Mouse (Mus musculus) left cerebral cortex, postnatal 25 days (tissue): ENCODE results near the gene Armh4. TPM values are rescaled to one million over a fixed set of nuclear protein-coding genes. Genes with fewer than 3 reads are reported as not detected.

Experiments used
- DNase-seq, 2 experiments: peaks; one replicate each; pipeline ENCODE4 v3.0.0; 2022; ENCODE audit warnings: low spot score in 2 of 2, mixed read lengths in 1 of 2
- intact Hi-C: fragments of 180-260 bp; cut with DNase I; formaldehyde crosslinking; loops from one replicate; pipeline ENCODE4 v1.15.1; 2025
- total RNA-seq, 2 experiments: library from RNA; stranded (reverse); gene quantifications; 2 replicates each; pipeline ENCODE4 v1.2.3; 2021

Gene Armh4
- total RNA-seq, 2 experiments from 2014 or later = 22.9 to 25.6 TPM

DNA sequence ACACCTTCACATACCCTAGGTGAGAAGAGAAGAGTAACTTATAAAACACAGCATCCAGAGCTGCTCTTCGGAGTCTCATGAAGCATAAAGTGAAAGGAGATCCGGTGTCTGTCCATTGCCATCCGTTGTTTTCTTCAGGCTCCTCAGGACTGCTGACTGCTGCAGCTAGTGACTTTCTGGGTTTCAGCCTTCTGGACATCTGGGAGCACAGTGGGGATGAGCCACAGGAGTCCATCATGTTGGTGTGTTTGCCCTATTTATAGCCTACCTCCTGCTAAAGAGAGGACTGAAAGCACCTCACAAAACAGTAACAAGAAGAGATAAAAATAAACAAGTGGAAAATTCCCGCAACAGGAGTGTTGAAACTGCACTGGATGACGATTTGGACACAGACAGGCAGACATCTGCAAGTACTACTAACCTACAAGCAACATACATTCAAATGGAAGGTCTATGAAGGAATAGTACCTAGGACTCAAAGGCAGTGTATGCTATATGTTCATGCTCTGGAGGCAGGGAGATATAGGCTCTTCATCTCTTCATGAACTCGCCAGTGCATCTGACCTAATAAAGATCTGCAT lies 39.1 kb downstream of the Armh4 start:
- peak in 1 of 2 experiments; percentile 32 for DNase-seq
- intact Hi-C loops = no loop called here

DNA sequence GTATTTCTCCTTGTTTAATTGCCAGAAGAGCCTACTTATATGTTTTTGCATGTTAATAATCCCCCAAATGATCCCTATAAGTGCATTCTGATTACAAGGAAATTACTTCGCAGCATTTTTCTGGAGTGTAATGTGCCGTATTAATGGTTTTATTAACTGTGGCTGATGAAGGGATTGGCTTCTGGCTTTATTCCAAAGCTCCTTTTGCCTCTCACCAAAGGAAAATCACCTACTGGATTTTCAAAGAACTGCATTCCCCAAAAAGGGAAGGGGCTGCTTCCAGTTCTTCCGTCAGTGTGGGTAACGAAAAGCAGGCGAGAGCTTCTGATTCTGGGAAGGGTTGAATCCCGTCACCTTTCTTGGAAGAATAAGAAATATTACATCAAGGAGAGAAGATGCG lies 43.9 kb downstream of the Armh4 start:
- no peak for DNase-seq
- intact Hi-C loops = no loop called here

DNA sequence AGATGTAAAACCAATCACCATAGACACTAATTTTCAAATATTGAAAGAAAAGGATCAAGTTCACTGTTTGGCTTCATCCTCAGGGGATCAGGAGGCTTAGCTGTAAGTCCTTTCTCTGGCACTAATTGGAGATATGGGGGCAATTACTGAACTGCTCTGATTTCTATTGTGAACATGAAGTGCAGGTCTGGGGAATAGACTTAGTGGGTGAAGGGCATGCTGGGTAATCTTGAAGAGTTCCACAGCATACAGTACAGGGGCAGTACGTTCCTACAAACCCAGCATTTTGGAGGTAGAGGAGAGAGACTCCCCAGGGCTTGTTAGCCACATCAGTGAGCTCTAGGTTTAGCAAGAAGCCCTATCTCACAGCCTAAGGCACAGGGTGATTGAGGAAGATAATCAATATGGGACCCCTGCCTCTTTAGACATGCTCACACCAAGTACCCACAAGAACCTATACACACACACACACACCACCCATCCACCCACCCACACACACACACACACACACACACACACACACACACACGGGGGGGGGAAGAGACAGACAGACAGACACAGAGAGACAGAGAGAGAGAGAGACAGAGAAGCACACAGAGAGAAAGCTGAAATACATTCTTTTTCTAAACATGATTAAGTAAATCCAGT lies 44.6 kb downstream of the Armh4 start:
- no peak for DNase-seq
- intact Hi-C loops = no loop called here

DNA sequence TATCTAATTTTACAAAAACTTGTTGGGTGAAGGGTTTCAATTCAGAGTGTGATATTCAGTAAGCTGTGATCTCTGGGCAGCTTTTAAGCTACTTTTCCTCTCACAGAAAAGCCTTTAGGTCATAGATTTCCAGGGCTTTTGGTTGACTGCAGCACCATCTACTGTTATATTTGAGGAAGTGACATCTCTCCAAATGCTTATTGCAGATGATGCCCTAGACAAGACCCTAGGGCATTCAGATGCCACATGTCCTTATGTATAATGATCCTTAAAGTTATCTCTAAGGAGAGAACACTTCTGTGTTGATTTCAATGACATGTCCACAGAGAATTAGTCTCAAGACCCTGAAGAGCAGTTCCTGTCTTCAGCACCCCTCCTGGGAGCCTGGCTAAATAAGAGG lies 49.2 kb downstream of the Armh4 start:
- DNase-seq = peak; percentile 20 to 60
- intact Hi-C loops = loop anchor here (1.0 kb wide), 1 partner anchor 496 kb away; no protein-coding TSS in a partner anchor

DNA sequence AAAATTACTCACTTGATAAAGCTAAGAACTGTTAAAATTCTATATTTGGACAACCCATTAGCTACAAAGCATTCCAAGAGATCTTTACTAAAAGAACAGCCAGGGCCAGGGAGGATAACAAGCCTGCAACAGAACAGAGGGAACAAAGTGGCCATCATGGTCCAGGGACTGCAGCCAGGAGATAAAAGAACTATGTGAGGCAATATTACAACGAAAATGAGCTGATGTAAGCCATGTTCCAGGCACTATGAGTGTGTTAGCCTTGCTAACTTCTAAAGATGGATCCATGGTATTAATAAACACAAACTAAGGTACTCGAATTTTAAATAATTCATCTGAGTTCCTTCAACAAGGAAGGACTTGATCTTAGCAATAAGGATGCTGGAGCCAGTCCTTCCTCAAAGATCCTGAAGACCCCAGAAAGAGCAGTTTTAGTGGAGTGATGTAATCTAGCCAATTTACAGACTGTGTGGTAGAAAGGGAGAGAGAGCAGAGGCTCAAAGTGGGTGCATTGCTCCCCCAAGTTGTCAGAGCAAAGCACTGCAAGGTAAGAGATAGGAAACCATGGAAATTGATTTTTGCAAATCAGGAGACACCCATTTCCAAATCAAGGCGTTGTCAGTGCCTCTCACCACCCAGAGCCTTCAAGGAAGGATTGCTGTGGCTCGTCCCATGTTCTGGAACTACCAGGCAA lies 59.7 kb downstream of the Armh4 start:
- DNase-seq = peak; percentile 27 to 52
- intact Hi-C loops = loop anchor here (2.0 kb wide), 2 partner anchors 199 to 485 kb away; no protein-coding TSS in a partner anchor

DNA sequence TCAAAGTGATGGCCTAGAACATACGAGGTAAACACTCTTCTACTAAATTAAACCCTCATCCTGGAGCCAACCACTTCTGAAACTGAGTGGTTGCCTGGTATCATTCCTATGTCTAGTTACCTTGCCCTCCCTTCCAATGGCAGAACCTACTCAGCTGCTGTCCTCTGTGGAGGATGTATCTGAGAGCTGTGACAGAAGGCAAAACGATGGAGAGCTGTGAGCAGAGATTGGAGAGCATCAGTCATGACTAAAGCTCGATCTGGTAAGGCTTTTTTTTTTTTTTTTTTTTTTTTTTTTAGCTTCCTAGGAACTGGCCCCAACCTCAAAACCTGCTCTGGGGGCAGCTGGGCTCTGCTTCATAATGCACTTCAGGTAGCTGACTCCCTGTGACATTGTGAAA lies 60.4 kb downstream of the Armh4 start:
- intact Hi-C loops = loop anchor here (2.0 kb wide), 2 partner anchors 198 to 484 kb away; no protein-coding TSS in a partner anchor
- no peak for DNase-seq

DNA sequence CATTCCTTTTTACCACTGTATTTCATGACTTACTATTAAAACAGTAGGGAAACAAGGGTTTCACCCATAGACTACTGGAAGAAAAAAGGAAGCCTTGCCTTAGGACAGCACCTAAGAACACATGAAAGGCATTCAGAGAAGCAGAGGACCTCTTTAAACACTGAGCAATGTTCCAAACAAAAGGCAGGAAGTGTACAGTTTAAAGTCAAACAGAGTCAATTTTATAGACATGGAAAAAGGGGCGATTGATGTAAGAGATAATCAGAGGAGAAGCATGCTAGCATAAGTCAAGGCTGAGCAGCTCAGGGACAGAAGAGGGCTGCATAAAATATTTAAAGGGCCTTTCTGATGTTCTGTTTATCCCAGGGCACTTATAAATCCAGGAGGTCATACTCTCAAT lies 61.9 kb downstream of the Armh4 start:
- DNase-seq = no peak
- intact Hi-C loops = no loop called here

DNA sequence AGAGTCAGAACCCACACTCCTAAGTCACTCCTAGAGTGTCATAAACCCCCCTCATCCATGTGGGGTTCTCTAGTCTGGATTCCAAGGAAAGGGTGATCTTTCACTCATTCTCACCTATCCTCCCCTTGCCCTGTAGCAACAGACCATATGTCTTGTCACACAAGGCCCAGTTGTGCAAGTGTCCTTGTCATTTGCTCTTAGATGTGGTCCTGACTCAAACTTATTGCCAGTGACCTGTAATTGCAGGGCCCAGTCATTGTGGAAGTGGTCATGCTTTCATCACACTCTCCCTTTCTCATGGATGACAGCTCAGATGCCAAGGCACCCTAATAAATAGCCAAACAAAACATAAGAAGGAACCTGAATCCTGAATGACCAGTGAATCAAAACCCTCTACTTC lies 63.5 kb downstream of the Armh4 start:
- intact Hi-C loops = loop anchor here (10.0 kb wide), 1 partner anchor 165 kb away; no protein-coding TSS in a partner anchor
- DNase-seq = no peak

DNA sequence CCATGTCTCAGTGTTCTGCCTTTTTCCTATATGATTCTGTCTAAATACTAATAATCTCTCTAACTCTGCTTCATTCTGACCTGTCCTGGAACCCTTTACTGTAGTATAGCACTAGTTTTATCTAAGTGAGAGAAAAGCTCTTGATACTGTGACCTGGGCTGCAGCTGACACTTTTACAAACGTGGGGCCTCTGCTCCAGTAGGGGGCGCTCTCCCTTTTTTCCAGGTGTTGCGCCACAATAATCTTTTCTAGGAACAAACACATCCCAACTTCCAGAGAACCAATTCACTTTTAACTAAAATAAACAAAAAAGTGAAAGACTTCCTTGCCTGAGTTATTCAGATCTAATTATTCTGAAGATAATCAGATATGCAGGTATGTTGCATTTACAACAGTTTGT lies 72.2 kb downstream of the Armh4 start:
- intact Hi-C loops = loop anchor here (10.0 kb wide), 1 partner anchor 156 kb away; no protein-coding TSS in a partner anchor
- no peak for DNase-seq

DNA sequence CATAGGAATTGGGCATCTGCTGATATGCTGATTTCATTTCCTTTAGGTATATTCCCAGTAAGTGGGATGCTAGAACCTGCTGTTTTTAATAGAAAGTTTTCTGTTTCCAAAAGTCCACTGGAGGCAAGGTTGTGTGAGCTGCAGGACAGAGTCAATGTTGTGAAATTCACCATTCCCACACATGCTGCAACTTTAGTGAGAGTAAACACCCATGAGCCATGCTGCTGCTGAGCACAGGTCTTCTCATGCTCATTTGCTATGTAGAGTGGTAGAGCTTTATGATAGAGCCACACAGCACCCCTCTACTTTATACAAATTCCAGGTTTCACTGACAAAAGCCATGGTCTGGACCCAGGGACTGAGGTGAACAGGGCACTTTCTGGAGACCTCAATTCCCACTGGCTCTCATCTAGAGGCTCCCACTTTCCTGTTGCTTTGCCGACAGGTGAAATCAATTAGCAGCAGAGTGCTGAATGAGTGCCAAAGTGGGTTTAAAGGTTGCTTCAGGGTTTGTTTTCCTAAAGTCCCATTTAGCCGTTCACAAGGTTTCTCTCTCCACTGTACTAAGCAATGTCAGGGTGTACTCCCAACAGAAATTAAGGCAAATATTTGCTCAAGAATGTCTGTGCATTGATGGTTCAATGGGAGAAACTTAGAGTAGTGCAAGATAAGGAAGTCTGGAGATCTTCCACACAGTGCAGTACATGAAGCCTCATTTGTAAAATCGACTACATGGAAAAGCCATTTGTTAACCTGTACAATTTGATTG lies 79.6 kb downstream of the Armh4 start:
- intact Hi-C loops = no loop called here
- no peak for DNase-seq

DNA sequence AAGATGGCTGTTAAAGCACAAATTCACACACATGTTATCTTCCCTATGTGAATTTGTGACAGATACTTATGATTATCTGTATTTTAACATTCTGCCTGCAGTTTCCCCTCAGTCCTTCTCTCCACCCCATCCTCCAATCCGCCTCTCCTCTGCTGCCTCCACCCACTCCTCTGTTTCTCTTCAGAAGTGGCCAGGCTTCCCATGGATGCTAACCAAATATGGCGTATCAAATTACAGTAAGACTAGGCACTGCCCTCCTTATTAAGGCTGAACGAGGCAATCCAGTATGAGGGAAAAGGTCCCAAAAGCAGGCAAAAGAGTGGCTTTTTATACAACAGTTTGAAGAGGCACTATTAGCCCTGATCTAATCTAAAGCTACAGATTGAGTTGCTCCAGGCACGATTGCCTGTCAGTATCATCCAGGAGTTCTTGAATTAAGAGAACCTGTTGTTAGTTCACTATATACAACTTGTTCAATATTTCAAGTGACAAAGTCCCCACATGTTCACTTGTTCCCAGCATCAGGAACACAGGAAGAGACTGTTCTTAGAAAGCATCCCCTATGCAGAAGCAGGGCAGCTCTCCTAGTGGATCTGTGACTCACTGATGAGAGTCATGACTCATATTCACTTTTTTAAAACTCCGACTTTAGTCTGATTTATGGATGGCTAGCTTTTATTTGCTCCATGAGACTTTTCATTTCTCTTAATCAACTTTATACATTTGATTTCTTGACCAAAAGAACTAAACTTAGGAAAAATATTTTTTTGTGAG lies 103.5 kb downstream of the Armh4 start:
- DNase-seq = peak in 1 of 2 experiments; percentile 43
- intact Hi-C loops = no loop called here

DNA sequence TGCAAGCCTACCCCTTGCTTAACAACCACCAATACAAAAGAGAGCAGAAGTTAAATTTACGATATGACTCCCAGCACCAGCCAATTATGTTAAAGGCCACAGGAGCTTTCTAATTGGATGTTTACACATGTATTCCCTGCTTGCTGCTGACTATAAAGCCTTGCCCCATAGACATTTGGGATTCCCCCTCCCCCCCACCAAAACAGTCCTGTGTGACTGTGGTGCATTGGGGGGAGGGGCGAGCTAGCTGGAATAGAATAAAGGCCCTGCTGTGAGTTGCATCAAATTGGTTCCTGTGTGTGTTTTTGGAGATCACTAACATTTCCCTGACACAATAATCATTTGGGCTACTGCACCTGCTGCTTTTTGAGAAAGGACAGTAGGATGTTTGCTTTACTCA lies 106.6 kb downstream of the Armh4 start:
- DNase-seq = no peak

DNA sequence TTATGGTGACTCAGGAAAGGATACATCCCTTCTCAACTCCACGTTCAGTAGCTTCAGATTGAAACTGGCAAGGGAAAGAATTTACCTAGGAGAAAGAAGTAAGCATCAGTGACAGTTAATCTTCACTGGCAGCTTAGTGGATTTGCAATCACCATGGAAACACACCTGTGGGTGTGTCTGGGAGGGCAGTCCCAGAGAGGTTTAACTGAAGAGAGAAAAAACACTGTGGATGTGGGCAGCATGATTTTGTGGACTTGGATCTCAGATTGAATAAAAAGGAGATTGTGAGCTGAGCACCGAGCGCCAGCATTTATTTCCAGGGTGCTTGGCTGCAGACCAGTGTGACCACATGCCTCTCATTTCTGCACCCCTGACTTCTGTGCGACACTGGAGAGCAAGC lies 122.7 kb downstream of the Armh4 start:
- DNase-seq = peak in 1 of 2 experiments; percentile 24
- intact Hi-C loops = no loop called here

More for the DNA sequence above, 106.6 kb downstream of the Armh4 start:
- intact Hi-C loops = no loop called here

DNA sequence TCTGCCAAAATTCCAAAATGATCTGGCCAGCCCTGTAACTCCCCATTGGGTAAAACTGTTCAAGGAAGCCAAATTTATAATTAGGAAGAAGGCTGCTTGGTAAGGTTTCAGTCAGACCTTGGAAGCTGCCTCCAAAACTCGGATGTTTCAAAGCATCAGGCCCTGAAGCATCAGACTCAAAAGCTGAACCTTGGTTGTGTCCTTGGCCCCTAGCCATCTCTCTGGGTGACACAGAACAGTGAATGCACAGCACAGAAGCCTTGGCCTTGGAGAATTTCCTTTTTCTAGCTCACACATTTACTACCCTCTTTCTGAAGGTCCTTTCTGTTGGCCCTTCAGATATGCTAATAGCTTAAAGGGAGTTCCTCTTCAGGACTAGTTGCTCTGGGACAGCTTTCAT lies 134.0 kb downstream of the Armh4 start:
- DNase-seq = no peak
- intact Hi-C loops = no loop called here

DNA sequence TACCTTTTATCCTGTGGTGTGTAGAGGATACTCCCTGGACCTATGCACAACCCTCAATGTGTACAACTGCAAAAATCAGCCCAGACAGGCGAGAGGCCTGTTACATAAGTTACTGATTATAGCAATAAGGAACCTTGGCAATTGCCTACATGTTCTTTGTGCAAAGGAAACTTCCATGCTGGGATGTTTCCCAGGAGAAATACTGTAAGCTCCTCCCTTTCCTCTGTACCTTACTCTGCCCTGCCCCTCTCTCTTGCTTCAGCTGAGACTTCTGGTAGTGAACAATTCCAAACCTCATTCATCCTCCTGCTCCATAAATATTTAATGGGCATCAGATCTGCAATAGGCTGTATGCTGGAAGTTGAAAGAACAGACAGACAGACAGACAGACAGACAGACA lies 145.8 kb downstream of the Armh4 start:
- DNase-seq = peak in 1 of 2 experiments; percentile 30
- intact Hi-C loops = loop anchor here (5.0 kb wide), 1 partner anchor 50 kb away; no protein-coding TSS in a partner anchor

DNA sequence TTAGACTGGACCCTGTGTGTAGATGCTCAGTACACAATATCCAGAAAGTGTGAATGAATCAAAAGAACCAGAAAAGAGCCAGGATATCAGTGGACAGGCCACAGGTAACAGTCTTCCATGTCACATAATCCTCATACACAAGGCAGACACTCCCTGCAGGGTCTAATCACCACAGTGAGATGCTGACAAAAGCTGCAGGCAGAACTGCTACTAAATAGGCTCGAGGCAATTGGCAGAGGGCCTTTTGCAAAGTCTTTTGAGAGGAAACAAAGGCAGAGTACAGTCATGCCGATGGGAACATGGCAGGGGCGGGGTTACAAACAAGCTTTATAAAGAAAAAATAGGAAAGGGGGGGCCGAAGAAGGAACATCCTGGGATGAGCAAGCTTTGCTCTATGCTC lies 157.1 kb downstream of the Armh4 start:
- DNase-seq = no peak
- intact Hi-C loops = no loop called here
